ENCODE assay signal across 12 mouse cellular contexts in genomic region chr4:125922317-125922878, GRCm38 (mm10).
DNase-seq lines count a peak whose midpoint lies in the region; ATAC-seq and TF ChIP-seq lines count a peak whose summit lies in the region.
"Had no signal": no experiment of that assay in that cellular context is flagged by ENCODE, and none has a peak within 500 bp of the region (broad histone marks: within the 10 kb centered on the region; RNA-seq: fewer than 3 reads in every experiment).

No protein-coding gene starts in this region.

- WGBS in forebrain, postnatal 0 days: 20% methylated on average over 11 of the region's 11 CpGs

- H3K9me3 ChIP-seq in forebrain, postnatal 0 days (ENCODE audit: low read length): no peaks in the 10 kb centered on the region
- H3K9me3 ChIP-seq: limb, embryonic 13.5 days; lung, embryonic 15.5 days had no signal

- peaks cover 7% of the 10 kb centered on the region; the same call in 1 of the 2 replicates for H3K27me3 ChIP-seq in forebrain, postnatal 0 days (ENCODE audit: insufficient read depth, low read length)

- TF ChIP-seq CTCF in forebrain, postnatal 0 days (IDR thresholded peaks at IDR 0.05; ENCODE audit: low read depth): no peak

- DNase-seq in kidney, postnatal 10 days: peak; percentile 23
- no peak for DNase-seq in kidney, adult 18-20 months
- DNase-seq in embryo, embryonic 11 days: peak; percentile 52
- DNase-seq in forebrain, postnatal 0 days: no peak
- DNase-seq in retina, postnatal 1 day: peak; percentile 76
- no peak for DNase-seq in left cerebral cortex, postnatal 10 days (ENCODE audit: extremely low spot score in 1 of 2, low spot score in 2 of 2)
- DNase-seq in layer of hippocampus, adult 8-10 months (ENCODE audit: low spot score in 2 of 2): no peak
- DNase-seq: right cerebral cortex, adult 18-20 months had no signal

- peak; percentile 32; the same call in 1 of the 2 replicates for ATAC-seq in forebrain, postnatal 0 days
- ATAC-seq in megakaryocyte, adult 5-6 weeks (ENCODE audit: poor library complexity, severe bottlenecking): no peak
- ATAC-seq: activated CD4-positive, CD25-positive, alpha-beta regulatory T cell, adult 4 months had no signal

- peaks cover 5% of the 10 kb centered on the region for H3K4me1 ChIP-seq in forebrain, postnatal 0 days (ENCODE audit: insufficient read depth)
- H3K4me1 ChIP-seq: lung, embryonic 15.5 days had no signal

- no peaks in the 10 kb centered on the region for H3K36me3 ChIP-seq in forebrain, postnatal 0 days (ENCODE audit: insufficient read depth)
- H3K36me3 ChIP-seq: limb, embryonic 13.5 days; lung, embryonic 15.5 days had no signal

- H3K9ac ChIP-seq in forebrain, postnatal 0 days: no peak overlapping the region
- H3K9ac ChIP-seq: limb, embryonic 13.5 days; lung, embryonic 15.5 days had no signal

- H3K27ac ChIP-seq in forebrain, postnatal 0 days (ENCODE audit: low read depth, low read length): no peak overlapping the region
- H3K27ac ChIP-seq: limb, embryonic 13.5 days; lung, embryonic 15.5 days had no signal

- no peak overlapping the region for H3K4me3 ChIP-seq in forebrain, postnatal 0 days (ENCODE audit: low read depth, low read length)
- H3K4me3 ChIP-seq: limb, embryonic 13.5 days; lung, embryonic 15.5 days had no signal

- H3K4me2 ChIP-seq in forebrain, postnatal 0 days (ENCODE audit: low read depth): no peak overlapping the region
- H3K4me2 ChIP-seq: lung, embryonic 15.5 days had no signal

- intact Hi-C loops in left cerebral cortex, postnatal 10 days (cut with DNase I): no loop called here

Comparison
In these comparisons a context has a peak if more than half of its experiments do, and no peak if none do; other contexts are left out.
1. DNase-seq: peak in kidney, postnatal 10 days (single experiment), embryo, embryonic 11 days (single experiment) and retina, postnatal 1 day (single experiment); none in kidney, adult 18-20 months (single experiment), forebrain, postnatal 0 days (single experiment), left cerebral cortex, postnatal 10 days (0 of 2) and layer of hippocampus, adult 8-10 months (0 of 2).